Mouse (Mus musculus): Measurements from ENCODE around the gene Gabrg3.

DNA sequence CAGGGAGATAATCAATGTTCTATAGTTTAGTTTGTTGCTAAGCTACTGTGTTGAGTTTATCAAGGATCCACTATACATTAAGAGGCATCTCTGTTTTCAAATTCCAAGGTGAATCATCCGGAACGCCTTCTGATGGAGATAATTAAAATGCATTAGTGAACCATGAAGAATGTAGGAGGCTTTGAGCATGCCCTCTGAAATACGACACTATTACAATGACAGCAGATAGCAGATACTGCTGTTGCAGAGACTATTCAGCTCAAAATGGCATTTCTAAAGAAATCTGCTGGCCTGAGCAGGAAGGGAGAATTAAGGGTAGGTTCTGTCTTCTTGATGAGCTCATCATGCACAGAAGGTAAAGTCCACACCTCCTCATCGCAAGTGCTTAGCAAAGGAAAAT lies 487.2 kb downstream of the Gabrg3 start:
- TF ChIP-seq CTCF (IDR thresholded peaks at IDR 0.05; ENCODE audit: control insufficient read depth, insufficient read depth, insufficient read length) (no peak), MAX (IDR thresholded peaks at IDR 0.05) (no peak)

Data from C2C12 (cell line).